Mouse (Mus musculus): ENCODE measurements around the gene Rpl27a. TPM values are rescaled to one million over a fixed set of nuclear protein-coding genes. Genes with fewer than 3 reads are reported as not detected.

Gene Rpl27a
- polyA plus RNA-seq, 1 experiment from 2014 or later: 91.7 TPM

DNA sequence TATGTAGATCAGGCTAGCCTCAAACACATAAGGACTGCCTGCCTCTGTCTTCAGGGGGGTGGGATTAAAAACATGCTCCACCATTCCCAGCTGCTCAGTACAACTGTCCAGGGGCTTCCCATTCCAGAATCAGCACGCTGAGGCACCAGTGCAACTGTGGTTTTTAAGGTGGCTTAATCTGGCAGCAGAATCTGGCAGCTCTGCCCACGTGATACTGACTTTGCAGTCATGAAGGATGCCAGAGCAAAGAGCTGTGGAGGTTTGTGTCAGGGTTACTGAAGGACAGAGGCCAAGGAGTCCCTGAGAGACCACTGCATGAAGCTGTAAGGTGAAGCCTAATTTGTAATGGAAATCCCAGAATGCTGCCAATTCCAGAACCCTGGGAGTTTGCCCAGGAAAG is 8.1 kb upstream of the Rpl27a start:
- Histone ChIP-seq H3K4me2 (no peak overlapping the region), H3K9me3 (no peaks in the 10 kb centered on the region), H3K36me3 (no peaks in the 10 kb centered on the region), H3K4me3 (no peak overlapping the region), H3K27ac (replicated peaks) (no peak overlapping the region), H3K27me3 (no peaks in the 10 kb centered on the region), H3K9ac (no peak overlapping the region), H3K4me1 (replicated peaks) (peaks cover 11% of the 10 kb centered on the region)
- WGBS: 81% methylated on average over 2 of the region's 2 CpGs
- no peak for ATAC-seq (ENCODE audit: low read depth)

DNA sequence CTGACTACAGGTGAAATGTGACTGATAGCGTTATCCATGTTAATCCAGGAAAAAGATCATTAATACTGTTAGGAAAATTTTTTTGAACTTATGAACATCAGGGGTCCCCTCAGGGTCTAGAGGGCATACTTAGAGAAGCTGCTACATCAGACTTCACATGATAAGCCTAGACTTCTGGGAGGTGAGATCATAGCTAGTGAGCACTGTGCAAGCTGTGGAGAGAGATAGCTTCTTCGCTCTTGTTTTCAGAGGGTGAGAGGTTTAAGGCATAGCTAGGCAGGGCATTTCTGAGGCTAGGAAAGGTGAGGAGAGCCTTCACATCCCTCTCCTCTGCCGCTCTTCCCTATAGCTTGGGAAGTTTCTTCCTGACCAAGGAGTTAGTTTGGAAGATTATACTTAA is 7.1 kb upstream of the Rpl27a start:
- WGBS: 93% methylated on average over 3 of the region's 3 CpGs
- no peak overlapping the region for H3K4me2 ChIP-seq
- H3K4me3 ChIP-seq: no peak overlapping the region
- H3K36me3 ChIP-seq: no peaks in the 10 kb centered on the region
- H3K27ac ChIP-seq (replicated peaks): no peak overlapping the region
- no peak for ATAC-seq (ENCODE audit: low read depth)
- no peak overlapping the region for H3K9ac ChIP-seq
- H3K9me3 ChIP-seq: no peaks in the 10 kb centered on the region
- peaks cover 11% of the 10 kb centered on the region for H3K4me1 ChIP-seq (replicated peaks)
- H3K27me3 ChIP-seq: no peaks in the 10 kb centered on the region

DNA sequence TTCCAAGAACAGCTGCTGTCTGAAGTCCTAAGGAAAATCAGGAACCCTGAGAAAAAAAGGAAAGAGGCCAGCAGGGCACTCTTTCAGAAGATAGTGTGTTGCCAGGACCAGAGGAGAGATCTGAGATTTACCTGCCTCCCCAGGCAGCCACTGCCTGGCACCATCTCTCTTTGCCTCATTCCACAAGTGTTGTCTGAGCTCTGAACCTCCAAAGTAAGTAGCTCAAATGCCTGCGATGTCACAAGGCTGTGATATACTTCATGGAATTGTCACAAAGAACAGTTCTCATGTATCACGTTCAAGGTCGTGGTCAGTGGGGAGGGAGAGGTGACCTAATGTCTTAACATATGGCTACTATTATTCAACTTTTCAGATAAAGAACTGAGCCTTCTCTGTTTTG is 2.4 kb upstream of the Rpl27a start:
- peaks cover 10% of the 10 kb centered on the region for H3K36me3 ChIP-seq
- no peaks in the 10 kb centered on the region for H3K9me3 ChIP-seq
- ATAC-seq (ENCODE audit: low read depth): no peak
- H3K27me3 ChIP-seq: no peaks in the 10 kb centered on the region
- no peak overlapping the region for H3K4me2 ChIP-seq
- WGBS: 86% methylated on average over 3 of the region's 3 CpGs
- H3K27ac ChIP-seq (replicated peaks): no peak overlapping the region
- H3K9ac ChIP-seq: no peak overlapping the region
- H3K4me3 ChIP-seq: no peak overlapping the region
- peaks cover 30% of the 10 kb centered on the region for H3K4me1 ChIP-seq (replicated peaks)

DNA sequence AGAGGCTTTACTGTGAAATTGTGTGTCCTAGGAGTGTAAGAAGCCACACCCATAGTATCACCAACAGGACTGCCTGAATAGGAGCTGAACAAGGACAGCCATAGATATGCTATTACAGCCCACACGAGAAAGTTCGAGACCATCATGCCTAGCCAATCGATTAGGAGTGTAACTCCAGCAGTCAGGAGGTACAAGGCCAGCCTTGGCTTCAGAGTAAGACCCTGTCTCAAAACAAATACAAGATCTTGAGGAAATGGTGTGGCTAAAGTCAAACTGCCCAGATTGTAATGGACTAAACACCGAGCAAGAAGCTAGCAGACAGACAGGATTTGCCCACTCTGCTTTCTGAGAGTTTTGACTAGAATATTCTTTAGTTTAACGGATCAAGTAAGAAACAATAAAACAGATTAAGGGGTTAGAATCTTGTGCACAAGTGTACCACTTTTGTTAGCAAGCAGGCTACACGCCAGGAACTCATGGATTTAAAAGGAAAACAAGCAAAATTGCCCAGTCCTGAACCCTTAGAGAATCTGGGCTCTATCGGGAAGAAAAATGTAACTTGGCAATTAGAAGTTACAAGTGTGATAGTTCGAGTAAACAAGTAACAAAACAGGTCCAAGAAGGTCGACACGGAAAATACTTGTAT is 788 bp upstream of the Rpl27a start:
- 22% methylated on average over 10 of the region's 10 CpGs for WGBS
- Histone ChIP-seq H3K4me3 (peak overlapping the region; percentile 61), H3K27me3 (no peaks in the 10 kb centered on the region), H3K4me1 (replicated peaks) (peaks cover 35% of the 10 kb centered on the region), H3K9me3 (no peaks in the 10 kb centered on the region), H3K36me3 (peaks cover 27% of the 10 kb centered on the region), H3K4me2 (peak overlapping the region; percentile 80), H3K27ac (replicated peaks) (peak overlapping the region; percentile 95), H3K9ac (peak overlapping the region; percentile 81)
- no peak; the same call in 1 of the 2 replicates for ATAC-seq (ENCODE audit: low read depth)

DNA sequence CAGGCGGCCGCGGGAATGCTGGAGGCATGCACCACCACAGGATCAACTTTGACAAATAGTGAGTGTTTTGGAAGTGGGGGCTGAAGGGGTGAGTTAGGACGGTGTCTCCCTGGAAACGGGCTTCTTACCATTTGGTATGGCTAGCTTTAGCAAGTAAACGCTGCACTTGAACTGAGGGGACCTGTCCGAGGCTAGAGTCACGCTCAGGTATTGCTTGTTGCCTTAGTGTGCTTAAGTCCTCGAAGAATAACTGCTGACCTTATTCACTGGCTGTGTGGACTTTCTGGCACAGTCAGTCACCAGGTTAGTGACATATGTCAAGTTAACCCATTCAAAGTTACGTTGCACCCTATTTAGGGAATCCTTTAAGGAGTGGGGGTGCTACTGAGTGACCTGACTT is 989 bp downstream of the Rpl27a start:
- peak overlapping the region; percentile 90 for H3K9ac ChIP-seq
- no peak for ATAC-seq (ENCODE audit: low read depth)
- H3K4me3 ChIP-seq: peak overlapping the region; percentile 61
- H3K36me3 ChIP-seq: peaks cover 45% of the 10 kb centered on the region
- peak overlapping the region; percentile 91 for H3K4me2 ChIP-seq
- 5% methylated on average over 10 of the region's 10 CpGs for WGBS
- peak overlapping the region; percentile 95 for H3K27ac ChIP-seq (replicated peaks)
- H3K4me1 ChIP-seq (replicated peaks): peaks cover 35% of the 10 kb centered on the region
- H3K9me3 ChIP-seq: no peaks in the 10 kb centered on the region
- H3K27me3 ChIP-seq: no peaks in the 10 kb centered on the region

DNA sequence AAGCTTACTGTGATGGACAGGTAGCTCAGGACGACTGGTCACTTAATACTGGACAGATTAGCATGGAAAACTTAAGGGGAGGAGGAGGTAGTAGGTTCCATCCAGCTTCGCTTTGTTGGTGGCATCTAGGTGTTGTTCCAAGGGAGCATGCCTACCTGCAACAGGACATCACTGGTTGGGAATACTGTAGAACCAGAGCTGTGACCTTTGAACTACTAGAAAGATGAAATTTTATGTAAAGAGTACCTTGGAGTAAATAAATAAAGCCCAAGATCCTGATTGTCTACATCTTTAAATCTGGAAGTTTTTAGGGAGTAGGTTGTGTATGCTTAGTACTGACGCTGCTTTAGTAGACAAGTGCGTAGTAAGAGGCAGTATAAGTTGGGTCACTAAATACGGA is 3.1 kb downstream of the Rpl27a start:
- H3K27me3 ChIP-seq: no peaks in the 10 kb centered on the region
- H3K9ac ChIP-seq: no peak overlapping the region
- H3K9me3 ChIP-seq: no peaks in the 10 kb centered on the region
- no peak overlapping the region for H3K27ac ChIP-seq (replicated peaks)
- no peak overlapping the region for H3K4me3 ChIP-seq
- peaks cover 35% of the 10 kb centered on the region for H3K4me1 ChIP-seq (replicated peaks)
- no peak overlapping the region for H3K4me2 ChIP-seq
- no peak for ATAC-seq (ENCODE audit: low read depth)
- 80% methylated on average over 5 of the region's 5 CpGs for WGBS
- H3K36me3 ChIP-seq: peaks cover 62% of the 10 kb centered on the region

DNA sequence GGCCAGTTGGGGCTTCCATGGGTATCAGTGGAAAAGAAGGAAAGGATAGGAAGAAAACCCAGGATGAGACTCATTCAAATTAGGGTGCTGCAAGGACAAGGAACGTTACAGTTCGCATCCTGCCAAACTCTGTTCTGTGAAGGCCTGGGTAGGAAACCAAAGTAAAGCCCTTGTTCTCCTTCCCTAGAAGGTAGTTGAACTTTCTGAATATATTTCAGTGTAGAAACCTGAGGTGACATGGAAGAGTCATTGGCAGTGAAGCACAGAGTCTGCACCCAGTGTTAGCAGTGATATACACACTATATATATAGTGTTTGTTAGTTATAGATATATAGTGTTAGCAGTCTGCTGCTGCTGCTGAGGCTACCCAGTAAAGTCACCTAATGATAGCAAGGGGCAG is 4.4 kb downstream of the Rpl27a start:
- Histone ChIP-seq H3K4me2 (no peak overlapping the region), H3K27me3 (no peaks in the 10 kb centered on the region), H3K9ac (no peak overlapping the region), H3K9me3 (no peaks in the 10 kb centered on the region), H3K4me3 (no peak overlapping the region), H3K36me3 (peaks cover 68% of the 10 kb centered on the region), H3K27ac (replicated peaks) (no peak overlapping the region), H3K4me1 (replicated peaks) (peaks cover 26% of the 10 kb centered on the region)
- no peak for ATAC-seq (ENCODE audit: low read depth)
- 55% methylated on average over 2 of the region's 2 CpGs for WGBS

DNA sequence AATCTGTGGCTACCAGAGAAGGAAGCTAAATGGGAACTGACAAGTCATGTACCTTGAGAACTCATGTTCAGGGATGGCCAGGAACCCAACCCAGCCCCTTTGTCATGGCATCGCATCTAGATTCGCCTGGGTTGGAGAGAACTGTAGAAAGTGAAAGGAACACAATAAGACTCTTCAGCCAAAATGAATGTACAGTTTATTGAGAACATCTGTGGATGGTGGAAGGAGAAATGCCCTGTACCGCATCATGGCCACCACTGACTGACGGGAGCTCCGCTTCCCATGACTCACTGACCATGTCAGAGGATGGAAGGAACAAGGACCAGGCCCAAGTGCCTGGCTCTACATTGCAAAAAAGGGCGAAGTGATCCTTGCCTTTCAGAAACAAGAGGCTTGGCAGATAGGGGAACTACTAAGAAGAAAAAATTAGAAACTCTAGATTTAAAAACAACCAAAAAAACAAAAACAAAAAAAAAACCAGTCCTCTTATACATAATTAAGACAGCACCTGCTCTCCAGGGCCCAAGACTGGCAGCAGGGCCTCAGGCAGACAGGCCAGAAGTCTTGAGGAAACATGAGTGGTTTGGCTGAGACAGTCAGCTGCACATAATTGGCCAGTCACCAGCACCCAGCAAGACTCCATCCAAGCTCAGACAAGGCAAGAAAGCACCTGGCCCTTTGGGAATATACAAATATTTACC is 4.9 kb downstream of the Rpl27a start:
- Histone ChIP-seq H3K4me2 (no peak overlapping the region), H3K9ac (peak overlapping the region; percentile 41; the same call in 1 of the 2 replicates), H3K27ac (replicated peaks) (0 out of 2 replicates have a peak overlapping the region, but pooled peaks have one; percentile 7), H3K4me3 (no peak overlapping the region), H3K27me3 (no peaks in the 10 kb centered on the region), H3K4me1 (replicated peaks) (peaks cover 24% of the 10 kb centered on the region), H3K36me3 (peaks cover 68% of the 10 kb centered on the region), H3K9me3 (no peaks in the 10 kb centered on the region)
- WGBS: 65% methylated on average over 6 of the region's 6 CpGs
- no peak for ATAC-seq (ENCODE audit: low read depth)

DNA sequence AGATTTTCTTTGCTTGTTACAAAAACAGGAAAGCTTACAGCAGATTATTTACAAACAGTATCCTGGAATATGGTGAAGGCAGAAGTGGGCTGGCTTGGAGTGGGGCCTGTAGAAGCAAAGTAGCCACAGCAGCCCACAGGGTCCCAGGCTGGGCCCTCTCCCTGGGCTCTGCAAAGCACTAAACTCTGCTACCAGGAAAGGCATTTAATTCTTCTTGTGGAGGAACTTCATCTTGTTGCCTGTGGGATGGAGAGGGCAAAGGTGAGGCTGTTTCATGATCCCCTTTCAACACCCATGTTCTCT is 5.4 kb downstream of the Rpl27a start:
- no peak overlapping the region for H3K4me2 ChIP-seq
- no peak overlapping the region for H3K4me3 ChIP-seq
- peaks cover 24% of the 10 kb centered on the region for H3K4me1 ChIP-seq (replicated peaks)
- peaks cover 68% of the 10 kb centered on the region for H3K36me3 ChIP-seq
- peak overlapping the region; percentile 41; the same call in 1 of the 2 replicates for H3K9ac ChIP-seq
- no peak for ATAC-seq (ENCODE audit: low read depth)
- H3K27me3 ChIP-seq: no peaks in the 10 kb centered on the region
- H3K9me3 ChIP-seq: no peaks in the 10 kb centered on the region
- 0 out of 2 replicates have a peak overlapping the region, but pooled peaks have one; percentile 7 for H3K27ac ChIP-seq (replicated peaks)

DNA sequence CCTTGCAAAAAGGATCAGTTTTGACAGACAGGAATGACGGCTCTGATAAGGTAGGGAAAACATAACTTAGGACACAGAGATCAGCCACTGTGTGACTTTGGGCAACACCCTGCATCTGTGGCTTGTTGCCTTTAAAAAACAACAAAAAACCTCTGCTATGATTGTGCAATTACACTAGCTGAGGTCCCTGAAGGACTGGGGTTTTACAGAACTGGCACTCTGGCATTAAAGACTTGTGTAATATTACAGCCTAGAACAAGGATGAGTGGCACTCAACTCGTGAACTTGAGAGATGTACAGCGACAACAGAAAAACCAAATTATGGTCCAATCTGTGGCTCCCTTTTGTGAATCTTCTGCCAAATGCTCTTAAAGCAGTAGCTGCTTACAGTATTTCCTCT is 5.8 kb downstream of the Rpl27a start:
- no peak overlapping the region for H3K9ac ChIP-seq

DNA sequence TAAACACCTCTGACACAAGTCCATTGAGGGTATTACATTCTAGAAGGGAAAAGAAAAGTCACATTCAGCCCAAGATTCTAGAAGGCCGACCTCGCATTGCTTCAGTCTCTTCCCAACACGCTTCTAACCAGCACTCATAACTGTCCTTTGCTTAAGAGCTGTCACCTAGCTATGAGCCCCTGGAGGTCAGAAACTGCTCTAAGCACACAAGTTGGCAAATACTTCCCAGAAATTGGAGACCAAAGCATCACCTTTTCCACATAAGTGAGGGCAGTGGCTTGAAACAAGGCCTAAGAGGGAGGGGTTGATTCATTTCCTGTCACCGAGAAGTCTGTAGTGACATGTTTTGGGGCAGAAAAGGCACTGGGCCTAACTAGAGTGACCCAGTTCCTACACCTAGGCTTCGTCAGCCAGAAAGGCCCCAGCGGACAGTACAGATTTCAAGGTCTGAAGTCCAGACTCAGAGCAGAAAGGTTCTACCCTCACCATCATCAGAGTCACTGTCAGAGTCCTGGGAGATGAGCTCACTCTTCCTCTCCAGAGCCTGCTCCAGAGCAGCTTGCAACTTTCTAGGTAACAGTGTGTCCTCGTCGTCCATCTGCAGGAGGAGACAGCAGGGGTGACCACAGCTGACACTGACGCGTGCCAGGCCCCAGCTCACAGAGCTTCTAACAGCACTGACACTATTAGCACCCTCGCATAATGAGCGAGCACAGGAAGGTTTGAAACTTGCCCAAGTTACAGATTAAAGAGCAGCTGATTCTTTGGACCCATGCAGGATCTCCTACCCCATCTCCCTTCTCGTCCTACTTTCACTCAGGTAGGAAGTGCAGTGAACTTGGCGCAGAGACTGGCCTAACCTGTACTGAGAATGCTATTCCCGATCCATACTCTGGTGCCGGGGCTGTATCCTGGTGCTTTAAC is 7.1 kb downstream of the Rpl27a start:
- Histone ChIP-seq H3K4me3 (no peak overlapping the region), H3K4me1 (replicated peaks) (peaks cover 11% of the 10 kb centered on the region), H3K4me2 (no peak overlapping the region), H3K27me3 (no peaks in the 10 kb centered on the region), H3K27ac (replicated peaks) (peak overlapping the region; percentile 9; the same call in 1 of the 2 replicates), H3K9me3 (no peaks in the 10 kb centered on the region), H3K9ac (no peak overlapping the region), H3K36me3 (peaks cover 66% of the 10 kb centered on the region)
- 82% methylated on average over 16 of the region's 16 CpGs for WGBS
- ATAC-seq (ENCODE audit: low read depth): no peak

More for the DNA sequence above, 5.8 kb downstream of the Rpl27a start:
- H3K4me2 ChIP-seq: no peak overlapping the region
- WGBS: 80% methylated on average over 3 of the region's 3 CpGs
- H3K36me3 ChIP-seq: peaks cover 68% of the 10 kb centered on the region
- H3K9me3 ChIP-seq: no peaks in the 10 kb centered on the region
- H3K27ac ChIP-seq (replicated peaks): 0 out of 2 replicates have a peak overlapping the region, but pooled peaks have one; percentile 7
- H3K4me3 ChIP-seq: no peak overlapping the region
- H3K27me3 ChIP-seq: no peaks in the 10 kb centered on the region
- ATAC-seq (ENCODE audit: low read depth): no peak
- H3K4me1 ChIP-seq (replicated peaks): peaks cover 23% of the 10 kb centered on the region

DNA sequence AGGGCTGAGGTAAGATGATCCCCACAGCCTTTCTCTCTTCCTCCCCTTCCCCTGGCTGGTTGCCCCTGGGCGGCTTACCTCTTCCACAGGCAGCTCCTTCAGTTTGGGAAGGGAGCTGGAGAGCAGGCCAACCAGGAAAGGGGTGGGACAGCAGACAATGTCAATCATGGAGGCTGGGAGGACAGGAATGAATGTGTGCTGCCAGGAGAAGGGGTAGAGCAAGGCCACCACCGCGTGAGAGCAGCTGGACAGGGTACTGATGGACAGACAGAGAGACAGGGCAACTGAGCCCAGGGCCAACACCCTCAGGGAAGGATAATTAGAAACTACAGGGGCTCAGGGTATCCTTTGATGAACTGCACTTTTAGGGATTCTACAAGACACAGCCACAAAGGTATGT is 8.6 kb downstream of the Rpl27a start:
- Histone ChIP-seq H3K4me1 (replicated peaks) (no peaks in the 10 kb centered on the region), H3K9me3 (no peaks in the 10 kb centered on the region), H3K4me2 (no peak overlapping the region), H3K36me3 (peaks cover 59% of the 10 kb centered on the region), H3K27me3 (no peaks in the 10 kb centered on the region), H3K4me3 (no peak overlapping the region), H3K9ac (peak overlapping the region; percentile 22; the same call in 1 of the 2 replicates), H3K27ac (replicated peaks) (no peak overlapping the region)
- no peak for ATAC-seq (ENCODE audit: low read depth)
- WGBS: 80% methylated on average over 3 of the region's 3 CpGs

Measured in neural tube, embryonic 13.5 days (tissue).